Mouse (Mus musculus): ENCODE data around the gene Arhgef2. TPM values are rescaled to one million over a fixed set of nuclear protein-coding genes. Genes with fewer than 3 reads are reported as not detected.

Gene Arhgef2
- polyA plus RNA-seq, 1 experiment from 2014 or later, result 91.6 TPM

- WGBS, result 78% methylated on average over 9 of the region's 9 CpGs
- no peak for ATAC-seq (ENCODE audit: insufficient number of reproducible peaks, insufficient read depth, low FRiP score, low TSS enrichment, low read depth)
Measured at GRCm38 (mm10) chr3:88630018-88630417, 24.3 kb downstream of the Arhgef2 start.

GRCm38 (mm10) chr3:88630849-88631341 is 25.1 kb downstream of the Arhgef2 start:
- H3K4me2 ChIP-seq, result no peak overlapping the region
- no peaks in the 10 kb centered on the region for H3K27me3 ChIP-seq
- 78% methylated on average over 6 of the region's 6 CpGs for WGBS
- H3K36me3 ChIP-seq, result peaks cover 86% of the 10 kb centered on the region
- H3K9ac ChIP-seq, result no peak overlapping the region
- H3K4me1 ChIP-seq, result peaks cover 13% of the 10 kb centered on the region
- 0 out of 2 replicates have a peak, but pooled peaks have one; percentile 13 for ATAC-seq (ENCODE audit: insufficient number of reproducible peaks, insufficient read depth, low FRiP score, low TSS enrichment, low read depth)
- H3K9me3 ChIP-seq, result no peaks in the 10 kb centered on the region
- H3K4me3 ChIP-seq, result no peak overlapping the region
- H3K27ac ChIP-seq, result 0 out of 2 replicates have a peak overlapping the region, but pooled peaks have one; percentile 16

More at GRCm38 (mm10) chr3:88630018-88630417, 24.3 kb downstream of the Arhgef2 start:
- peaks cover 19% of the 10 kb centered on the region for H3K4me1 ChIP-seq
- no peak overlapping the region for H3K4me2 ChIP-seq
- 0 out of 2 replicates have a peak overlapping the region, but pooled peaks have one; percentile 16 for H3K27ac ChIP-seq
- H3K9me3 ChIP-seq, result no peaks in the 10 kb centered on the region
- H3K36me3 ChIP-seq, result peaks cover 84% of the 10 kb centered on the region
- H3K27me3 ChIP-seq, result no peaks in the 10 kb centered on the region
- H3K4me3 ChIP-seq, result no peak overlapping the region
- 0 out of 2 replicates have a peak overlapping the region, but pooled peaks have one; percentile 17 for H3K9ac ChIP-seq

DNA sequence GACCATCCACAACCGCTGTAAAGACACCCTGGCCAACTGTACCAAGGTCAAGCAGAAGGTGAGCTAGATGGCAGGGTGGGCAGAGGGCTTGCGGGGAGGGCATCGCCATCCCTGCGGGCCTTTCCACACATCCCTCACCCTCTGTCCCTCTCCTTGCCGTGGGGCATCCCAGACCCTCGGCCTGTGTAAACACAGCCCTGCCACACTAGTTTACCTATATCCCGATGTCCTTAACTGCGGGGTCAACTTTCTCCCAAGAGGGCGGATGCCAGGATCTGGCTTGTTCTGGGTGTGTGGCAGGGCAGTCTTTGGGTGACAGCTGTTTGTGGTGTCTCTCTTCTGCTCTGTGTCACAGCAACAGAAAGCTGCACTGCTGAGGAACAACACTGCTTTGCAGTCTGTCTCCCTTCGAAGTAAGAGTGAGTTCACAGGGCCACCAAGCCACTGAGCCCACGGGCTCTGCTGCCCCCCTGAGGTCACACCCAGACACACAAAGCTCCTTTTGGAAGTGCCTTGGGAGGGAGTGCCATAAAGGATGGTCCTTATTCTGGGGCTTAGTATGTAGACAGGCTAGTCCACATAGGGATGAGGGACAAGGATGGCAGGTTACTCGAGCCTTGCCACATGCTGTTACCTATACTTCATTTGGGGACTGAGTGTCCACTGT is 26.3 kb downstream of the Arhgef2 start:
- no peak overlapping the region for H3K9ac ChIP-seq
- no peak for ATAC-seq (ENCODE audit: insufficient number of reproducible peaks, insufficient read depth, low FRiP score, low TSS enrichment, low read depth)
- H3K4me3 ChIP-seq, result no peak overlapping the region
- peaks cover 3% of the 10 kb centered on the region; the same call in 1 of the 2 replicates for H3K9me3 ChIP-seq
- peaks cover 3% of the 10 kb centered on the region; the same call in 1 of the 2 replicates for H3K4me1 ChIP-seq
- no peak overlapping the region for H3K27ac ChIP-seq
- no peak overlapping the region for H3K4me2 ChIP-seq
- 74% methylated on average over 12 of the region's 12 CpGs for WGBS
- H3K36me3 ChIP-seq, result peaks cover 88% of the 10 kb centered on the region
- H3K27me3 ChIP-seq, result no peaks in the 10 kb centered on the region

GRCm38 (mm10) chr3:88633056-88633455 is 27.3 kb downstream of the Arhgef2 start:
- Histone ChIP-seq H3K9me3 (peaks cover 3% of the 10 kb centered on the region; the same call in 1 of the 2 replicates), H3K36me3 (peaks cover 94% of the 10 kb centered on the region), H3K4me1 (no peaks in the 10 kb centered on the region), H3K4me3 (no peak overlapping the region), H3K4me2 (no peak overlapping the region), H3K9ac (no peak overlapping the region), H3K27ac (no peak overlapping the region), H3K27me3 (no peaks in the 10 kb centered on the region)
- 92% methylated on average over 10 of the region's 10 CpGs for WGBS
- no peak for ATAC-seq (ENCODE audit: insufficient number of reproducible peaks, insufficient read depth, low FRiP score, low TSS enrichment, low read depth)

DNA sequence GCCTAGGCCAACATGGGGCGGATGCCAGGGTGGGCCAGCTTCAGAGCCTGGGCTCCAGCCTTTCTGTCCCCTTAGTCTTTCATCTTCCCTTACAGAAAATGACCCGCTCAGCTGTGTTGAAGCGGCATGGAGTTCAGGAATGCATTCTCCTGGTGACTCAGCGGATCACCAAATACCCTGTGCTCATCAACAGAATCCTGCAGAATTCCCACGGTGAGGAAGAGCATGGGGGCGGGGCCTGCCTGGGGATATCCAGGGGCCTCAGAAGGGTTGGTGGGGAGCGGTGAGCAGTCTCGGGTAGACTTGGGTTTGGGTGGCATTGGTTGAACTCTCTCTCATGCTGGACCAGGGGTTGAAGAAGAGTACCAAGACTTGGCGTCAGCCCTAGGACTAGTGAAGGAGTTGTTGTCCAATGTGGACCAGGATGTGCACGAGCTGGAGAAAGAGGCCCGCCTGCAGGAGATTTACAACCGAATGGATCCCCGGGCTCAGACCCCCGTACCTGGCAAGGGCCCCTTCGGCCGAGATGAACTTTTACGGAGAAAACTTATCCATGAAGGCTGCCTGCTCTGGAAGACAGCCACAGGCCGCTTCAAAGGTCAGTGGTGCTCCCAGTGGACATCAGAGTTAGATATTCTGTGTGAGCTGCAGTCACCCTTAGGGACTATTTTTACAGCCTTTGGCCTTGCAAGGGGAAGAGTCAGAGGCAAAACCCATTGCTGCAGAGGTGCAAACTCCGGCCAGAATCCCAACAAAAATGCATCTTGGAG is 29.9 kb downstream of the Arhgef2 start:
- Histone ChIP-seq H3K27ac (no peak overlapping the region), H3K4me3 (no peak overlapping the region), H3K9me3 (peaks cover 3% of the 10 kb centered on the region; the same call in 1 of the 2 replicates), H3K9ac (no peak overlapping the region), H3K27me3 (no peaks in the 10 kb centered on the region), H3K4me1 (no peaks in the 10 kb centered on the region), H3K36me3 (peaks cover 96% of the 10 kb centered on the region), H3K4me2 (no peak overlapping the region)
- WGBS, result 90% methylated on average over 19 of the region's 19 CpGs
- no peak for ATAC-seq (ENCODE audit: insufficient number of reproducible peaks, insufficient read depth, low FRiP score, low TSS enrichment, low read depth)

- Histone ChIP-seq H3K36me3 (peaks cover 94% of the 10 kb centered on the region), H3K27ac (no peak overlapping the region), H3K27me3 (no peaks in the 10 kb centered on the region), H3K9ac (no peak overlapping the region), H3K9me3 (peaks cover 3% of the 10 kb centered on the region; the same call in 1 of the 2 replicates), H3K4me1 (no peaks in the 10 kb centered on the region), H3K4me3 (no peak overlapping the region), H3K4me2 (no peak overlapping the region)
- no peak for ATAC-seq (ENCODE audit: insufficient number of reproducible peaks, insufficient read depth, low FRiP score, low TSS enrichment, low read depth)
- WGBS, result 91% methylated on average over 8 of the region's 8 CpGs
Measured at GRCm38 (mm10) chr3:88636555-88636986, 30.8 kb downstream of the Arhgef2 start.

GRCm38 (mm10) chr3:88637134-88637533 is 31.4 kb downstream of the Arhgef2 start:
- no peaks in the 10 kb centered on the region for H3K4me1 ChIP-seq

DNA sequence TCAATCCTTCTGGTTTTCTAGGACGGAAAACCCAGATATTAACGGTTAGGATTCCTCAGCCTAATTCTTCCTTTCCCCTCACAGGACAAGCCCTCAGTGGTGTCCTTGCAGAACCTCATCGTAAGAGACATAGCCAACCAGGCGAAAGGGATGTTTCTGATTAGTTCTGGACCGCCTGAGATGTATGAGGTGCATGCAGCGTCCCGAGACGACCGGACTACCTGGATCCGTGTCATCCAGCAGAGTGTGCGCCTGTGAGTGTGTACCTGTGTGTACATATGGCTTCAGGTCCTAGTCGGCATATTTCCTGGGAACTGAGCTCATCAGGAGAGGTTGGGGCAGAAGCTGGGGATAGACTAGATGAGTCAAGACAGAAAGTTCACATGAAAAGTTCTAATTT is 33.5 kb downstream of the Arhgef2 start:
- Histone ChIP-seq H3K4me2 (no peak overlapping the region), H3K9me3 (peaks cover 3% of the 10 kb centered on the region; the same call in 1 of the 2 replicates), H3K9ac (no peak overlapping the region), H3K4me1 (no peaks in the 10 kb centered on the region), H3K27ac (no peak overlapping the region), H3K36me3 (peaks cover 94% of the 10 kb centered on the region), H3K4me3 (no peak overlapping the region), H3K27me3 (no peaks in the 10 kb centered on the region)
- WGBS, result 88% methylated on average over 12 of the region's 12 CpGs
- ATAC-seq (ENCODE audit: insufficient number of reproducible peaks, insufficient read depth, low FRiP score, low TSS enrichment, low read depth), result no peak

More at GRCm38 (mm10) chr3:88637134-88637533, 31.4 kb downstream of the Arhgef2 start:
- no peak overlapping the region for H3K4me2 ChIP-seq
- no peak overlapping the region for H3K27ac ChIP-seq
- ATAC-seq (ENCODE audit: insufficient number of reproducible peaks, insufficient read depth, low FRiP score, low TSS enrichment, low read depth), result no peak
- no peak overlapping the region for H3K9ac ChIP-seq
- no peaks in the 10 kb centered on the region for H3K27me3 ChIP-seq
- H3K36me3 ChIP-seq, result peaks cover 94% of the 10 kb centered on the region
- H3K9me3 ChIP-seq, result peaks cover 3% of the 10 kb centered on the region; the same call in 1 of the 2 replicates
- WGBS, result 94% methylated on average over 5 of the region's 5 CpGs
- H3K4me3 ChIP-seq, result no peak overlapping the region

GRCm38 (mm10) chr3:88640676-88641075 is 34.9 kb downstream of the Arhgef2 start:
- H3K36me3 ChIP-seq, result peaks cover 93% of the 10 kb centered on the region
- no peaks in the 10 kb centered on the region for H3K27me3 ChIP-seq
- H3K4me1 ChIP-seq, result no peaks in the 10 kb centered on the region
- no peak for ATAC-seq (ENCODE audit: insufficient number of reproducible peaks, insufficient read depth, low FRiP score, low TSS enrichment, low read depth)
- no peak overlapping the region for H3K4me2 ChIP-seq
- WGBS, result 67% methylated on average over 1 of the region's 1 CpGs
- no peak overlapping the region for H3K27ac ChIP-seq
- H3K4me3 ChIP-seq, result no peak overlapping the region
- peaks cover 3% of the 10 kb centered on the region; the same call in 1 of the 2 replicates for H3K9me3 ChIP-seq
- no peak overlapping the region for H3K9ac ChIP-seq

GRCm38 (mm10) chr3:88643078-88643477 is 37.3 kb downstream of the Arhgef2 start:
- Histone ChIP-seq H3K4me3 (no peak overlapping the region), H3K4me2 (no peak overlapping the region), H3K9me3 (no peaks in the 10 kb centered on the region), H3K4me1 (no peaks in the 10 kb centered on the region), H3K36me3 (peaks cover 96% of the 10 kb centered on the region), H3K27me3 (no peaks in the 10 kb centered on the region), H3K9ac (no peak overlapping the region), H3K27ac (no peak overlapping the region)
- no peak for ATAC-seq (ENCODE audit: insufficient number of reproducible peaks, insufficient read depth, low FRiP score, low TSS enrichment, low read depth)
- 84% methylated on average over 5 of the region's 5 CpGs for WGBS

DNA sequence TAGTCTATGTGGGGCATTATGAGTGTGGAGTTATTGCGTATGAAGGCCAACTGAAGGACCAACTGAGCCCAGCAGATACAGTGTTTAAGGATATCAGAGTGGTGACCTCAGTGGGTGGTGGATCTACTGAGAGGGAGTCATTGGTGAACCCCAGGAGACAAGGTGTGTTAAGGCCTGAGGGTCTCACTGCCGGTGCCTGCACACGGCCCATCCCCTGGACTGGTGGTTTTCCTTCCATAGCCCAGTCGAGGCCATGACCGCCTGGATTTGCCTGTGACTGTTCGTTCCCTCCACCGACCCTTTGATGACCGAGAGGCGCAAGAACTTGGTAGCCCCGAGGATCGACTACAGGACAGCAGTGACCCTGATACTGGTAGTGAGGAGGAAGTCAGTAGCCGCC is 40.2 kb downstream of the Arhgef2 start:
- Histone ChIP-seq H3K27ac (no peak overlapping the region), H3K4me1 (no peaks in the 10 kb centered on the region), H3K27me3 (no peaks in the 10 kb centered on the region), H3K36me3 (peaks cover 82% of the 10 kb centered on the region), H3K4me2 (no peak overlapping the region), H3K4me3 (no peak overlapping the region), H3K9me3 (no peaks in the 10 kb centered on the region), H3K9ac (no peak overlapping the region)
- 91% methylated on average over 12 of the region's 12 CpGs for WGBS
- ATAC-seq (ENCODE audit: insufficient number of reproducible peaks, insufficient read depth, low FRiP score, low TSS enrichment, low read depth), result no peak
